In the genomic region with DNA sequence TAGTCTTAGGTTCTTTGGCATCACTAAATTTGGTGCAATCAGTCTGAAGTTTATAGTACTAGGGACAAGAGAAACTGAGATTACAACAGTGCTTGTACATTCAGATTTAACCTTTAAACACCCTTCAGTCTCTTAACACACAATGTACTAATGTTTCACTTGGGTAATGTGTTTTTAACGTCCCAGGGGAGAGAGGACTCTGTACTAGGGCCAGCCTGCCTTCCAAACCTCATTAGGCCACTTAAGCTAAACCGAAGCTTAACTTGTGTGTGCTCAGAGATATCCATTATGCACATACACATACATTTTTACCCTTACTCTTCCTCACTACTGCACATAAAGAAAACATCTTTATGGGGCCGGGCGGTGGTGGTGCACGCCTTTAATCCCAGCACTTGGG, we compare ENCODE assay signal across 29 mouse cellular contexts. TPM values are rescaled to one million over a fixed set of nuclear protein-coding genes. Genes with fewer than 3 reads are reported as not detected.
DNase-seq lines count a peak whose midpoint lies in the region; ATAC-seq lines count a peak whose summit lies in the region.
"Had no signal": no experiment of that assay in that cellular context is flagged by ENCODE, and none has a peak within 500 bp of the region (broad histone marks: within the 10 kb centered on the region; RNA-seq: fewer than 3 reads in every experiment).

No protein-coding gene starts in this region.

- peaks cover 2% of the 10 kb centered on the region for H3K4me1 ChIP-seq in liver, embryonic 16.5 days (ENCODE audit: control insufficient read depth, low read depth, low read length)
- peaks cover 4% of the 10 kb centered on the region; the same call in 1 of the 2 replicates for H3K4me1 ChIP-seq in liver, embryonic 11.5 days (replicated peaks; ENCODE audit: control insufficient read depth, insufficient read depth, low read length)

- H3K27ac ChIP-seq in liver, embryonic 16.5 days (ENCODE audit: low read length), result no peak overlapping the region
- no peak overlapping the region for H3K27ac ChIP-seq in liver, embryonic 11.5 days (ENCODE audit: low read depth, low read length)
- H3K27ac ChIP-seq: embryonic facial prominence, embryonic 12.5 days; embryonic facial prominence, embryonic 15.5 days; gastrocnemius, adult 2 months; heart, embryonic 10.5 days; heart, embryonic 13.5 days; hindbrain, embryonic 14.5 days had no signal

- peaks cover 22% of the 10 kb centered on the region for H3K27me3 ChIP-seq in liver, embryonic 16.5 days (ENCODE audit: control insufficient read depth, insufficient read depth, low read depth, low read length)
- peaks cover 16% of the 10 kb centered on the region for H3K27me3 ChIP-seq in liver, embryonic 11.5 days (replicated peaks; ENCODE audit: control insufficient read depth, insufficient read depth, low read length)
- H3K27me3 ChIP-seq: CH12.LX had no signal

- peak; percentile 52 for ATAC-seq in liver, embryonic 16.5 days (ENCODE audit: low read depth)
- no peak for ATAC-seq in liver, embryonic 11.5 days (replicated peaks; ENCODE audit: low FRiP score)
- ATAC-seq: forebrain, embryonic 14.5 days; forebrain, postnatal 0 days; Patski had no signal

- no peaks in the 10 kb centered on the region for H3K9me3 ChIP-seq in liver, embryonic 16.5 days (replicated peaks; ENCODE audit: control insufficient read depth, low read length)
- H3K9me3 ChIP-seq in liver, embryonic 11.5 days (ENCODE audit: control insufficient read depth, low read length), result no peaks in the 10 kb centered on the region
- H3K9me3 ChIP-seq: embryonic facial prominence, embryonic 12.5 days; embryonic facial prominence, embryonic 15.5 days; heart, embryonic 10.5 days; heart, embryonic 13.5 days had no signal

- H3K9ac ChIP-seq in liver, embryonic 16.5 days (ENCODE audit: low read depth, low read length), result no peak overlapping the region
- H3K9ac ChIP-seq in liver, embryonic 11.5 days (ENCODE audit: low read depth, low read length), result no peak overlapping the region
- H3K9ac ChIP-seq: embryonic facial prominence, embryonic 12.5 days; embryonic facial prominence, embryonic 15.5 days; forebrain, postnatal 0 days; heart, embryonic 13.5 days; hindbrain, embryonic 14.5 days had no signal

- 64% methylated on average over 5 of the region's 5 CpGs for WGBS in liver, embryonic 16.5 days (ENCODE audit: insufficient replicate concordance)
- 84% methylated on average over 5 of the region's 5 CpGs for WGBS in liver, embryonic 11.5 days

- DNase-seq in kidney, adult 11 months, result peak; percentile 29
- no peak for DNase-seq in kidney, adult 18-20 months
- DNase-seq in kidney, adult 9 months, result peak; percentile 66
- no peak for DNase-seq in kidney, postnatal 10 days
- no peak for DNase-seq in liver, embryonic 11.5 days (ENCODE audit: low spot score)
- peak; percentile 73 for DNase-seq in adipocyte (ENCODE audit: low spot score)
- DNase-seq: adrenal gland, adult 2 months; adrenal gland, postnatal 14 days; B cell, adult 2 months; cerebellum, adult 11 months; cerebellum, adult 2 months; cerebellum, adult 9-11 months; cerebellum, postnatal 25 days; forebrain, postnatal 0 days; gastrocnemius, adult 2 months; gastrocnemius, postnatal 14 days; heart, adult 18-20 months; heart, postnatal 14 days; heart, postnatal 4 days had no signal

- H3K4me3 ChIP-seq in liver, embryonic 16.5 days (ENCODE audit: low read depth, low read length), result no peak overlapping the region
- H3K4me3 ChIP-seq in liver, embryonic 11.5 days (ENCODE audit: low read depth, low read length), result no peak overlapping the region
- H3K4me3 ChIP-seq: embryonic facial prominence, embryonic 12.5 days; embryonic facial prominence, embryonic 15.5 days; gastrocnemius, adult 2 months; heart, embryonic 10.5 days; heart, embryonic 13.5 days had no signal

- H3K36me3 ChIP-seq in liver, embryonic 16.5 days (ENCODE audit: control insufficient read depth, insufficient read depth), result no peaks in the 10 kb centered on the region
- no peaks in the 10 kb centered on the region for H3K36me3 ChIP-seq in liver, embryonic 11.5 days (ENCODE audit: control insufficient read depth, insufficient read depth, low read length)
- H3K36me3 ChIP-seq: embryonic facial prominence, embryonic 12.5 days; embryonic facial prominence, embryonic 15.5 days; G1E; heart, embryonic 10.5 days; heart, embryonic 13.5 days had no signal

- H3K4me2 ChIP-seq in liver, embryonic 16.5 days (ENCODE audit: low read depth, low read length), result no peak overlapping the region
- no peak overlapping the region for H3K4me2 ChIP-seq in liver, embryonic 11.5 days
- H3K4me2 ChIP-seq: embryonic facial prominence, embryonic 12.5 days; embryonic facial prominence, embryonic 15.5 days; heart, embryonic 13.5 days had no signal

RNA-seq across cellular contexts. Expression of a gene that starts 2.9 kb away (rescaled TPM):
- 0.56 and 0.64 TPM in 2 replicates for polyA plus RNA-seq in liver, embryonic 16.5 days (2015; fragmentation: Nextera tagmentation; extraction: Ambion mirVana)
- polyA plus RNA-seq in liver, embryonic 11.5 days (2014; fragmentation: Nextera tagmentation; extraction: Ambion mirVana), result 1.0 and 1.3 TPM in 2 replicates
- polyA plus RNA-seq: G1E had no signal

Comparison
In these comparisons a context has a peak if more than half of its experiments do, and no peak if none do; other contexts are left out.
1. DNase-seq: peak in kidney, adult 11 months (single experiment), kidney, adult 9 months (single experiment) and adipocyte (single experiment); none in kidney, adult 18-20 months (single experiment), kidney, postnatal 10 days (single experiment) and liver, embryonic 11.5 days (single experiment).